Mouse (Mus musculus) C2C12 (cell line): ENCODE measurements around the gene Fam240a. TPM values are rescaled to one million over a fixed set of nuclear protein-coding genes. Genes with fewer than 3 reads are reported as not detected.

Source experiments
- H3K27me3 ChIP-seq: one replicate; pipeline ENCODE4 v1.6.1; 2011; ENCODE audit not compliant: control insufficient read depth, insufficient read depth, insufficient read length
- H3K36me3 ChIP-seq: one replicate; pipeline ENCODE4 v1.6.1; 2011; ENCODE audit not compliant: control insufficient read depth, insufficient read depth
- H3K4me3 ChIP-seq: one replicate; pipeline ENCODE4 v1.5.1; 2011; ENCODE audit warnings: mild to moderate bottlenecking, control low read depth; ENCODE audit not compliant: poor library complexity, insufficient read depth, severe bottlenecking
- H3K79me2 ChIP-seq: one replicate; pipeline ENCODE4 v1.6.1; 2011; ENCODE audit not compliant: control insufficient read depth, insufficient read depth
- H3K79me3 ChIP-seq: one replicate; pipeline ENCODE4 v1.6.1; 2011; ENCODE audit warnings: low read depth, control low read depth
- H3ac ChIP-seq: one replicate; pipeline ENCODE3; 2011; ENCODE audit warnings: low read depth; ENCODE audit not compliant: control insufficient read depth, insufficient read length
- CEBPB ChIP-seq: IDR thresholded peaks from one replicate; pipeline ENCODE4 v1.6.1; 2011; ENCODE audit warnings: low read depth, mild to moderate bottlenecking, control low read depth, moderate library complexity
- CTCF ChIP-seq: IDR thresholded peaks from one replicate; pipeline ENCODE4 v1.5.1; 2011; ENCODE audit not compliant: control insufficient read depth, insufficient read depth, insufficient read length
- FOSL1 ChIP-seq: IDR thresholded peaks from one replicate; pipeline ENCODE4 v1.8.0; 2011; ENCODE audit warnings: mild to moderate bottlenecking, low read length; ENCODE audit not compliant: poor library complexity, insufficient read depth, severe bottlenecking
- MAX ChIP-seq: IDR thresholded peaks from one replicate; pipeline ENCODE4 v1.6.1; 2011; ENCODE audit warnings: mild to moderate bottlenecking, control low read depth
- MYOD1 ChIP-seq: IDR thresholded peaks from one replicate; pipeline ENCODE4 v1.6.1; 2011; ENCODE audit warnings: low read depth; ENCODE audit not compliant: control insufficient read depth, insufficient read length
- MYOG ChIP-seq: IDR thresholded peaks from one replicate; pipeline ENCODE4 v1.6.1; 2011; ENCODE audit not compliant: control insufficient read depth, insufficient read length; ENCODE audit errors: extremely low read depth
- USF1 ChIP-seq: IDR thresholded peaks from one replicate; pipeline ENCODE4 v1.6.1; 2011; ENCODE audit warnings: low read depth, mild to moderate bottlenecking, control low read depth, moderate library complexity
- long read RNA-seq, 2 experiments: library from polyadenylated mRNA; unstranded; transcript quantifications; one replicate each; pipeline ENCODE4 v2.0.0; 2019 to 2020
- polyA plus RNA-seq: library from polyadenylated mRNA; unstranded; fragments of >200 nt; fragmentation: generic; extraction: Trizol; gene quantifications from one replicate; pipeline ENCODE4 v1.2.1, GENCODE M21; 2012; ENCODE audit warnings: missing spikeins

The Fam240a gene
- polyA plus RNA-seq: not detected
- long read RNA-seq, experiment 1: 0 reads
- long read RNA-seq, experiment 2: 0 reads

DNA sequence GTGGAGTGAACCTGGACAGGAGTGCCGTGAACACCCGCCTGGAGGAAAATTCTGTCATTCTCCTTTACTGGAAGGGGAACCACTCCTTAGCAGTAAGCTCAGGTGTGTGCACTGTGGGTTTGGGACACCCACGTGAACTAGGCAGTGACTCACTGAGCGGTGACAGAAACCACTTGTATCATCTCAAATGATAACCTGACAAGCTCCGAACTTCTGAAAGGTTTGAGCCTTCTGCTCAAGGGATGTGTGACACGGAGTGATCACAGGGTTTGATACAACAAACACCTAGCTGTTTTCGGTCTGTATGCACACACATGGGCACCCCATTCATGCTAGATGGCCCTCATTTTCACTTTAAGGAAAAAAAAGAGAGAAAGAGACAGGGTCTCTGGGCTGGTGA is at the start of gene Fam240a:
TSS of gene Fam240a (minus strand) at position 76 of the 400 bp plus-strand sequence.
- TF ChIP-seq MYOD1: no peak
- TF ChIP-seq MYOG: no peak
- TF ChIP-seq FOSL1: no peak
- TF ChIP-seq USF1: no peak
- TF ChIP-seq CEBPB: no peak
- TF ChIP-seq CTCF: no peak
- no peak for TF ChIP-seq MAX
- Histone ChIP-seq H3K79me2 (no peaks in the 10 kb centered on the region), H3K4me3 (no peak within 1 kb of the TSS), H3K27me3 (peaks cover 42% of the 10 kb centered on the region), H3K79me3 (no peaks in the 10 kb centered on the region), H3K36me3 (no peaks in the 10 kb centered on the region), H3ac (no peak within 1 kb of the TSS)

DNA sequence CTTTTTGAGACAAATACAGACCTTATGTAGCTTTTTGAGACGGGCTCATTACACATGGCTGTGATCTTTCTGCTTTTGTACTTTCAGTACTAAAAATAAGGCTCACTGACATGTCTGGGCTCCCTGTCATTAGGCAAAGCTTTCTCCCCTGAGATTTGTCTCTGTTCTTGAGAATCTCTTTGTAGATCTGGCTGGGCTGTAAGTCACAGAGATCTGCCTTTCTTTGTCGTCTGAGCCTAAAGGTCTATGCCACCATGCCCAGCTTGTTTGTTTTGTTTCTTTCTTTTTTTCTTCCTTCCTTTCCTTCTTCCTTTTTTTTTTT is 49.2 kb upstream of the Fam240a start:
- H3ac ChIP-seq: no peak overlapping the region
- TF ChIP-seq MYOD1: no peak
- TF ChIP-seq MAX: no peak
- no peak for TF ChIP-seq MYOG
- TF ChIP-seq FOSL1: no peak
- TF ChIP-seq USF1: no peak
- TF ChIP-seq CEBPB: no peak
- no peak for TF ChIP-seq CTCF
- H3K27me3 ChIP-seq: no peaks in the 10 kb centered on the region
- H3K79me3 ChIP-seq: no peaks in the 10 kb centered on the region
- no peaks in the 10 kb centered on the region for H3K79me2 ChIP-seq
- no peaks in the 10 kb centered on the region for H3K36me3 ChIP-seq
- no peak overlapping the region for H3K4me3 ChIP-seq

DNA sequence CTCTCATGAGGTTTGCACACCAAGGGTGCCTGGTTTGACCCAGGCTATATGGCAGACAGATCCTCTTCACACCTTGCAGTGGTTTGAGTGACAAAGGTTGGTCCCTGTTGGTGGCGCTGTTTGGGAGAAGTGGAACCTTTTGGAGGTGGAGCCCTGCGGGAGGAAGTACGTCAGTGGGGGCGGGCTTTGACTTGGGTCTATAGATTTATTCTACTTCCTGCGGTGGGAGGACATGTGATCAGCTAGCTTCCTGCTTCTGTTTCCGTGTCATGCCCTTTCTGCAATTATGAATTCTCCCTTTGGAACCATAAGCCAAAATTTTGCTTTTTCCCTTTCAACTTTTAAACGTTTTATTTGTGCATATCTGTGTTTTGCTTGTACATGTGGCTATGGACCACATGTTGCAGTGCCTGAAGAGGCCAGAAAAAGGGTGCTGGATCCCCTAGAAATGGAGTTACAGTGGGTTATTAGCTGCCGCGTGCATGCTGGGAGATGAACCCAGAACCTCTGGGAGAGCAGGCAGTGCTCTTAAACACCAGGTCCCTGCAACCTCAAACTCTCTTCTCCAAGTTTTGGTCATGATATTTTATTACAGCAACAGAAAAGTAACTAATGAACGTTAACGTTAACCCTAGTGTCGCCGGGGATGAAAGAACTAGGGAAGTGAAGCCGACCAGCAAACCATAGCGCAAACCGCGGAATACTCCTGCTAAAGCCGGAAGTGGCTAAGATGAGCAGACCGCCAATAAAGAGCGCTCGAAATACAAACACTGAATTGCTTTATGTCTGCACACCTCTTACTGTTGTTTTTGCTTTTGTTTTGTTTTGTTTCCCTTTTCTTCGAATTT is 48.6 kb upstream of the Fam240a start:
- Histone ChIP-seq H3K79me3 (no peaks in the 10 kb centered on the region), H3K36me3 (no peaks in the 10 kb centered on the region), H3K4me3 (no peak overlapping the region), H3K27me3 (no peaks in the 10 kb centered on the region), H3K79me2 (no peaks in the 10 kb centered on the region), H3ac (no peak overlapping the region)
- TF ChIP-seq CEBPB (no peak), MYOG (no peak), MAX (no peak)

DNA sequence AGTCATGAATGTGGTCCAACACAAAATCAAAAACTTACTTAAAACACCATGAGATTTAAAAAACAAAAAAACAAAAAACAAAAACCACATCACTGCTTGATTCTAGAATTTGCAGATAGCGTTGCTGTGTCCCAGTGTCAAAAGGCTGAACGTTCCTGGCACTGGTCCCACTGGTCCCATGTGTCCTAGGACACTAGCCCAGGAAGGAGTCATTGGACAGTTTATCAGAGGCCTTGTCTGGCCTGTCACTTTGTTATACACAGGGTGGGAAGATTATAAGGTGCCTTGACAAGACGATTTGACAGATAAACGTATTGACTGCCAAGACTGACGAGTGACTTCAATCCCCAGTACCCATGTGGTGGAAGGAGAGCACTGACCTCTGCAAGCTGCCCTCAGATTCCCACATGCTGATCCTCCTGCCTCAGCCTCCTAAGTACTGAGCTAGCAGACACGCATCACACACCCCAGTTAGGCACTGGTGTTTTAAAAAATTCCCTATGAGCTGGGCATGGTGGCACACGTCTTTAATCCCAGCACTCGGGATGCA is 47.0 kb upstream of the Fam240a start:
- H3K36me3 ChIP-seq: no peaks in the 10 kb centered on the region
- no peaks in the 10 kb centered on the region for H3K79me2 ChIP-seq
- TF ChIP-seq CEBPB: no peak
- no peak for TF ChIP-seq USF1
- no peak for TF ChIP-seq MYOD1
- no peak for TF ChIP-seq CTCF
- TF ChIP-seq FOSL1: no peak
- TF ChIP-seq MAX: no peak
- no peak for TF ChIP-seq MYOG
- H3K79me3 ChIP-seq: no peaks in the 10 kb centered on the region
- H3K4me3 ChIP-seq: no peak overlapping the region
- H3K27me3 ChIP-seq: no peaks in the 10 kb centered on the region
- H3ac ChIP-seq: no peak overlapping the region

DNA sequence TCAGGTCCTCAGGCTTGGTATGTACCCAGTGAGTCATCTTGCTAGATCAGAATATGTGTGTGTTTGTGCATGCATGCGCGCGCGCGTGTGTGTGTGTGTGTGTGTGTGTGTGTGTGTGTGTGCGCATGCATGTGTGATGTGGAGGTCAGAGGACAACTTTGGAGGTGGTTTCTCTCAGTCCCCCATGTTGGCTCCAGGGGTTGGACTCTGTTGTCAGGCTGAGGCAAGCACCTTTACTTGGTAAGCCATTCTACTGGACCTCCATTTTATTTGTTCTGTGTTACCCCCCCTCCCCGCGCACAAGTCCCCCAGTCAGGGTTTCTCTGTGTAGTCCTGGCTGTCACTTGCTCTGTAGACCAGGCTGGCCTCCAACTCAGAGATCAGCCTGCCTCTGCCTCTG is 44.7 kb upstream of the Fam240a start:
- Histone ChIP-seq H3K27me3 (peaks cover 3% of the 10 kb centered on the region), H3ac (no peak overlapping the region), H3K4me3 (no peak overlapping the region), H3K79me2 (no peaks in the 10 kb centered on the region), H3K79me3 (no peaks in the 10 kb centered on the region), H3K36me3 (no peaks in the 10 kb centered on the region)
- TF ChIP-seq CEBPB (no peak), FOSL1 (no peak), USF1 (no peak), MAX (no peak), MYOG (no peak), CTCF (no peak), MYOD1 (no peak)
